Mouse (Mus musculus): ENCODE measurements around the gene Tmem211.

Gene Tmem211

DNA sequence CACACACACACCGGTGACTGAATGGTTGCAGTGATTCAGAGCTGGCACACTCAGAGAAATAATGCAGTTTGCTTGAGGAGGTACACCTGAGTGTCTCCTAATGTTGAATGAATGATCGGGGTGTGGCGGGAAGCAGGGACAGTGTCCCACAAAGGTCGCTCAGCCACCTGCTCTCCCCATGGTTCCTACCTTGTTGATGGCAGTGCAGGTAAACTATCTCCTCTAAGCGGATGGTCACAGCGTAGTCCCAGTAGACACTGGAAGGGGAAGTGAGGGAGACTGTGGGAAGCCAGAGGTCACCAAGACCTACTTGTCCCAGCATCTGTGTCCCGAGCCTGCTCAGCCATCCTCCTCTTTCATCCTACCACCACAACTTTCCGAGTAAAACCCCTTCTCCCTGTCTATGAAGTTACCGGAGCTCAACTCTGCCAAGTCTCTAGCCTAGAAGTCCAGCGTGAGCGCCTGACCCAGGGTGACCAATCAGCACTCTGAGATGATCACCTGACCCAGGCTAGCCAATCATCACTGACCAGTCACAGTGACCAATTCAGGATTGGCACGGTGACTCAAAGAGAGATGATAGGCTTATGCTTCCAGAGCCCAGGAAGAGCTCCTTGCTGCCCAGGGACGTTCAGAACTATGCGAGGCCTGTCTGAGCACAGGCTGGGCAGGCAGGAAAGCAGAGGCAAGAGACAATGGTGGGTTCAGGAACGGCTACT is 53.6 kb downstream of the Tmem211 start:
- no peak for DNase-seq

DNA sequence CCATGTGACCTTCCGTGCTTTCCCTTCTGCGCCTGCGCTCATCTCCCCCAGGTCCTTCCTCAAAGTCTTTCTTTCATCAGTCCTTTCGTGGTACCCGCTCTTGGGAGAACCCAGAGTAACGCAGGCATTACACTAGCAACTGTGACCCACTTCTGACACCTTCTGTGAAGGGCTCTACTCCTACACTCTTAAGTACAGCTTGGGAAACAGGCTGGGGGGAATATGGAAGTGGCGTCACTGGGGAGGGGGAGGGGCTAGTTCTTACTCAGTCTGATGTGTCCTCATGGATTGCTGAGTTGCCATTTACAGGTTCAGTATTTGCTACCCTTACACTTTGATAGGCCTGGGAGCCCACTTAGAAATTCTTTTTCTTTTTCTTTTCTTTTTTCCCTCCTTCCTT is 54.8 kb downstream of the Tmem211 start:
- DNase-seq: no peak

- DNase-seq: no peak
These were observed 57.0 kb downstream of the Tmem211 start for GRCm38 (mm10) chr5:113283726-113284125.

DNA sequence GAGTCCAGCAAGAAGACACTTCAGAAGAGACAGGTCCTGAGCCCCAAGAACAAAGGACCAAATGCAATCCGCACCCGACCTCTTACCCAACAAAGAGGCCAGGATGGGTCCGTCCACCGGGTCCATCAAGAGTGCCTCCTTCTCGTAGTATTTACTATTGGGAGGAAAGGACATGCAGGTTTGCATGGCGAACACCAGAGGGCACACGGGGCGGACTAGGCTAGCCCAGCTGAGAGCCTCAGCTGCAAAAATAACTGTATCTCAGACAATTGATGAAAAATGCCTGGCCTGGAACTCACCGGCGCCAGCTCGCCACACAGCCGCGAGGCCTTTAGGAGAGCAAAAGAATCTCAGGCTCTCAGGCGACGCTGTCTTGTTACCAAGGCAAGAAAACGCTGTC is 58.8 kb downstream of the Tmem211 start:
- no peak for DNase-seq

DNA sequence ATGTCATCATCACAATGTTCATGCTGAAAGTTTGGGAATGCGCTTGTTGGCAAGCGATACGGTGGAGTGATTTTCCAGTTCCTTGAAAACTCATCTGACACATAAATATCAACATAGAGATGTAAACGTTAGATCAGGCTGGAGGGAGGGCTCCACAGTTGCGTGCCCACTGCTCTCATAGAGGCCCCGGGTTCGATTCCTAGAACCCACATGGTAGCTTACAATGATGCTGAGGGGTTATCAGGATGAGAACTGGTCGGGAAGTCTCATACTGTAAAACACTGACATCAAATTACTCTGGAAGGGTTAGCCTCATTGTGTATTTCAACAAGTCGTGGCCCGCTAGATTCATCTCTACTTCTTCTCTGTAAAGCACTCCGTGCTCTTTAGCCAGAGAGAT is 59.3 kb downstream of the Tmem211 start:
- no peak for DNase-seq

DNA sequence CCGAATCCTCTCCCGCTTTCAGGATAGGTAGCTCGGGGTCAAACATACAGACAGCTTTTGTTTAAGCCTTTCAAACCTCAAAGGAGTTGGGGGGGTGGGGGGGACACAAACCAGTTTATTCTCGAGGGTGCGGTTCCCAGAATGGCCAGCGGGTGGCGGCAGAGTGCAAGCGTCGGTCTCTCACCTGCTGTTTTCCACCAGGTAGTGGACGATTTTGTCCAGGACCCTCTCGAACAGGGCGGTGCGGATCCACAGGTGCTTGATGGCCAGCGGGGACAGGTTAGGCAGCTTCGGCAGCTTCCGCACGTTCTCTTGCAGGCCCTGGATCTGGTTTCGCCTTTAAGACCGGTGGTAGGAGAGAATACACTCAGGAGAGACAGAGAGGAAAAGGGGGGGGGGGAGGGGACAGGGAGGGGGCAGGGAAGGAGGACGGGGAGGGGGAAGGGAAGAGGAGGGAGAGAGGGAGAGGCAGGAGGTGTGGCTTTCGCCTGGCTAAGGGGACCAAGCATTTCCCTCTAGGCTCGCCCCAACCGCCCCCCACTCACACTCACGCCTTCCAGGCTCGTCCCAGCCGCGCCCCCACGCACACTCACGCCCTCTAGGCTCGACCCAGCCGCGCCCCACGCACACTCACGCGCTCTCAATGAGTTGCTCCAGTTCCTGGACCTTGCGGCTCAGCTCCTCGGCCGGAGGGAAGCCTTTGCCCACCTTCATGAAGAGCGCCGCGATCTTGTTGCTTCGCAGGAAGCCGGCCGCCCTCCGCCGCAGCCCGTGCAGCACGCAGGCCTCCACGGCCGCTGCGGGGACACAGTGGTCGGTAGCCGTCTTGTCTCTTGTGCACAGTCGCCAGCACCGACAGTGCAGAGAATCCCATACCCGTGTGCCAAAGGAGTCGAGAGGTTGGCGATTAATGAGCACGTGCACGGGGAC is 60.1 kb downstream of the Tmem211 start:
- peak; percentile 86 for DNase-seq

DNA sequence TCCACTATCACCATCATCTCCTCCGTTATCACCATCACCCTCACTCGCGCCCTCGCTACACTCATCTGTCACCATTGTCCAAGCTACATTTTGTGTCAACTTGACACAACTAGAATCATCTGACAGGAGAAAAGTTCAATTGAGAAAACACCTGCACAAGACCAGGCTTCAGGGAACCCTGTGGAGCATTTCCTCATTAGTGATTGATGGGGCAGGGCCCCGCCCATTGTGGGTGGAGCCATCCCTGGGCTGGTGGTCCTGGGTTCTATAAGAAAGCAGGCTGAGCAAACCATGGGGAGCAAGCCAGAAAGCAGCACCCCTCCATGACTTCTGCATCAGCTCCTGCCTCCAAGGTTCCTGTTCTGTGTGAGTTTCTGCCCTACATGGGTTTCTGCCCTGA is 61.1 kb downstream of the Tmem211 start:
- DNase-seq: no peak

- DNase-seq: no peak
These were observed 61.8 kb downstream of the Tmem211 start for GRCm38 (mm10) chr5:113288490-113288889.
